Mouse (Mus musculus) ES-Bruce4 (cell line): ENCODE measurements around the gene Zfp148.

ENCODE experiments used
- CTCF ChIP-seq: IDR thresholded peaks from one replicate; pipeline ENCODE4 v1.8.1; 2011; ENCODE audit warnings: low read depth, low read length
- EP300 ChIP-seq: IDR thresholded peaks from 2 replicates; pipeline ENCODE4 v1.6.1; 2011; ENCODE audit warnings: low read depth, low read length; ENCODE audit not compliant: insufficient read depth
- POLR2A ChIP-seq: IDR thresholded peaks from one replicate; pipeline ENCODE4 v1.8.1; 2011; ENCODE audit warnings: low read length; ENCODE audit not compliant: insufficient read depth

GRCm38 (mm10) chr16:33404055-33404454, 23.4 kb downstream of the Zfp148 start:
- no peak for TF ChIP-seq POLR2A
- TF ChIP-seq CTCF, result no peak
- no peak for TF ChIP-seq EP300
